Mouse (Mus musculus) lung, embryonic 16.5 days (tissue): ENCODE data around the gene Wdr46. TPM values are rescaled to one million over a fixed set of nuclear protein-coding genes. Genes with fewer than 3 reads are reported as not detected.

ENCODE experiments used
- ATAC-seq: fragments of 200-750 bp; cut with Nextera tagmentation; 2 replicates; pipeline ENCODE4 v1.8.0; 2017; ENCODE audit warnings: low read depth, mild to moderate bottlenecking, moderate library complexity
- H3K27ac ChIP-seq: fragments of 300-500 bp; sonication (generic); 2 replicates; pipeline ENCODE4 v1.5.1; 2014; ENCODE audit warnings: mild to moderate bottlenecking, control low read depth, low read length
- H3K27me3 ChIP-seq: fragments of 300-500 bp; sonication (generic); 2 replicates; pipeline ENCODE4 v1.6.1; 2014; ENCODE audit warnings: low read depth, low read length, mixed read lengths; ENCODE audit not compliant: control insufficient read depth, insufficient read depth
- H3K36me3 ChIP-seq: fragments of 300-500 bp; sonication (generic); 2 replicates; pipeline ENCODE4 v1.6.1; 2014; ENCODE audit warnings: low read length; ENCODE audit not compliant: control insufficient read depth, insufficient read depth
- H3K4me1 ChIP-seq: fragments of 300-500 bp; sonication (generic); replicated peaks from 2 replicates; pipeline ENCODE4 v1.6.1; 2014; ENCODE audit warnings: low read length, mixed read lengths; ENCODE audit not compliant: control insufficient read depth, insufficient read depth
- H3K4me2 ChIP-seq: fragments of 300-500 bp; sonication (generic); 2 replicates; pipeline ENCODE4 v1.6.1; 2014; ENCODE audit warnings: low read depth, low read length, control low read depth
- H3K4me3 ChIP-seq: fragments of 300-500 bp; sonication (generic); 2 replicates; pipeline ENCODE4 v1.5.1; 2014; ENCODE audit warnings: mild to moderate bottlenecking, low read length, control low read depth
- H3K9ac ChIP-seq: fragments of 300-500 bp; sonication (generic); 2 replicates; pipeline ENCODE4 v1.6.1; 2014; ENCODE audit warnings: low read length, control low read depth
- H3K9me3 ChIP-seq: fragments of 300-500 bp; sonication (generic); 2 replicates; pipeline ENCODE4 v1.6.1; 2016; ENCODE audit warnings: low read length; ENCODE audit not compliant: control insufficient read depth
- WGBS: fragments of 180-500 bp; shearing (Covaris S2); extraction: QIAGEN DNeasy Blood & Tissue Kit; methylation state at CpG from one replicate; pipeline ENCODE4 v1.1.7; 2014; 5-methylcytosine and 5-hydroxymethylcytosine counted together
- polyA plus RNA-seq: library from polyadenylated mRNA; unstranded; fragments of >200 nt; fragmentation: Nextera tagmentation; extraction: Ambion mirVana; gene quantifications from 2 replicates; pipeline ENCODE4 v1.2.1, GENCODE M21; 2015

Wdr46 gene
- polyA plus RNA-seq, 1 experiment from 2014 or later, result 20.2 TPM

DNA sequence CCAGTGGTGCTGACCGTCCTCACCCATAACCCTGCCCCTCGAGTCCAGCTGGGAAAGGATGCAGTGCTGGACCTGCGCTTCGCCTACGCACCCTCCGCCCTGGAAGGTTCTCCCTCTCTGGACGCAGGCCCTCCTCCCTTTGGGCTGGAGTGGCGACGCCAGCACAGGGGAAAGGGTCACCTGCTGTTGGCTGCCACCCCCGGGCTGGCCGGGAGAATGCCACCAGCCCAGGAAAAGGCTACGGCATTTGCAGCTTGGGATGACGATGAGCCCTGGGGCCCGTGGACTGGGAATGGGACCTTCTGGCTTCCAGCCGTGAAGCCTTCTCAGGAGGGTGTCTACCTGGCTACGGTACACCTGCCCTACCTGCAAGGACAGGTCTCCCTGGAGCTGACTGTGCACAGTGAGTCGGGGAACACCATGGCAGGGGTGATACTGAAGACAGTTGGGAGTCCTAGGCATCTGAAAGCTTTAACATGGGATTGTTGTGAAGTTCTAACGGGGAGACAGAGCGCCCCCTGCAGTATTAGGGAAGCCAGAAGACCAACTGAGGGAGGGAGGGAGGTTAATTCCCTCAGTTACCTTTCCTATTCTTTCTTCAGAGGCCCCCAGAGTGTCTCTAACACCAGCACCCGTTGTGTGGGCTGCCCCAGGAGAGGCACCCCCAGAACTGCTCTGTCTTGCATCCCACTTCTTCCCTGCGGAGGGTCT, 14.9 kb upstream of the Wdr46 start:
- Histone ChIP-seq H3K4me2 (no peak overlapping the region), H3K27me3 (no peaks in the 10 kb centered on the region), H3K27ac (no peak overlapping the region), H3K9me3 (no peaks in the 10 kb centered on the region), H3K4me3 (no peak overlapping the region), H3K9ac (no peak overlapping the region), H3K36me3 (peaks cover 5% of the 10 kb centered on the region), H3K4me1 (peaks cover 12% of the 10 kb centered on the region)
- no peak for ATAC-seq
- WGBS, result 78% methylated on average over 21 of the region's 21 CpGs

DNA sequence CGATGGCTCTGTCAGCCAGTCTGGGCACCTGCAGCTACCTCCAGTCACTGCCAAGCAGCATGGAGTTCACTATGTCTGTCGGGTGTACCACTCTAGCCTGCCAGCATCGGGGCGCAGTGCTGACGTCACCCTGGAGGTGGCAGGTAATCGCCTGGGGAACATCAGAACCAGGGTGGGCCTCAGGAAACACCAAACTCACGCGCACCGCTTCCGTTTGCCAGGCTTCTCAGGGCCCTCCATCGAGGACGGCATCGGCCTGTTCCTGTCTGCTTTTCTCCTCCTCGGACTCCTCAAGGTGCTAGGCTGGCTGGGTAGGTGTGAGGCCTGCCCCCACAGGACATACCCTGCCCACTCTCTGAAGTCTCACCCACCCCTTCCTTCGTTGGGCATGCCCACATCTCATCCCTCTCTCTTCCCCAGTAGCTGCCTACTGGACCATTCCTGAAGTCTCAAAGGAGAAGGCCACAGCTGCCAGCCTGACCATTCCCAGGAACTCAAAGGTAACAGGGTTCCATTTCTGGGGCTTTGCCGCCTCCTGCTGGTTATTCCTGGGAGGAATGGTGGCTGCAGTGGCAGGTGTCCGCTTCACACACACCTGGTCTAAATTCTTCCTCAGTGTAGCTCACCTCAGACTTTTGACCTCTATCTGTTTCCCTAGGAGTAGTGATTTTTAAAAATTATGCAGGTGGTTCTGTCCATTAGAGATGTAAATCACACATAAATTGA, 14.1 kb upstream of the Wdr46 start:
- WGBS, result 69% methylated on average over 17 of the region's 17 CpGs
- Histone ChIP-seq H3K27ac (no peak overlapping the region), H3K4me3 (no peak overlapping the region), H3K36me3 (peaks cover 5% of the 10 kb centered on the region), H3K9ac (no peak overlapping the region), H3K9me3 (no peaks in the 10 kb centered on the region), H3K27me3 (no peaks in the 10 kb centered on the region), H3K4me1 (peaks cover 20% of the 10 kb centered on the region), H3K4me2 (no peak overlapping the region)
- no peak for ATAC-seq

DNA sequence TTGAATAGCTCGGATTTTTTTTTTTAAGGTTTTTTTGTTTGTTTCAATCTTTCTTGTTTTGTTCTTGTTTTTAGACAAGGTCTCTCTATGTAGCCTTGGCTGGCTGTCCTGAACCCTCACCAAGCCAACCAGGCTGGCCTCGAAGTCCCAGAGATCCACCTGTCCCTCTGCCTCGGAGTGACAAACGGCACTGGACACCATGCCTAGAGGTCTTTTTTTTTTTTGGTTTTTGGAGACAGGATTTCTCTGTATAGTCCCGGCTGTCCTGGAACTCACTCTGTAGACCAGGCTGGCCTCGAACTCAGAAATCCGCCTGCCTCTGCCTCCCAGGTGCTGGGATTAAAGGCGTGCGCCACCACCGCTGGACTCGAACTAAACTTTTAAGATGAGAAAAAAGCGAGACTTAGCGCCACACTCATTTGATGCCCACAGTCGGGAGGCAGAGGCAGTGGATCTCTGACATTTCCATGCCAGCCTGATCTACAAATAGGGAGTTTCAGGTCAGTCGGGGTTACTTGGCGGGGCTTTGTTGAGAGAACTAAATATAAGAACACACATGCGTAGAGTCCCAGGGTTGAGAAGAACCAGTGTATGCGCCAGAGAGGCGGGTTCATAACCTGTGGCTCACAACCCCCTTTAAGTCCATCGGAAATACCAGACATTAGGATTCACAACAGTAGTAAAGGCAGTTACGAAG, 12.1 kb upstream of the Wdr46 start:
- Histone ChIP-seq H3K4me1 (peaks cover 22% of the 10 kb centered on the region), H3K4me2 (peak overlapping the region; percentile 94), H3K27me3 (no peaks in the 10 kb centered on the region), H3K9ac (peak overlapping the region; percentile 91), H3K9me3 (no peaks in the 10 kb centered on the region), H3K27ac (no peak overlapping the region), H3K4me3 (peak overlapping the region; percentile 82), H3K36me3 (peaks cover 8% of the 10 kb centered on the region)
- WGBS, result 57% methylated on average over 21 of the region's 21 CpGs
- no peak for ATAC-seq

DNA sequence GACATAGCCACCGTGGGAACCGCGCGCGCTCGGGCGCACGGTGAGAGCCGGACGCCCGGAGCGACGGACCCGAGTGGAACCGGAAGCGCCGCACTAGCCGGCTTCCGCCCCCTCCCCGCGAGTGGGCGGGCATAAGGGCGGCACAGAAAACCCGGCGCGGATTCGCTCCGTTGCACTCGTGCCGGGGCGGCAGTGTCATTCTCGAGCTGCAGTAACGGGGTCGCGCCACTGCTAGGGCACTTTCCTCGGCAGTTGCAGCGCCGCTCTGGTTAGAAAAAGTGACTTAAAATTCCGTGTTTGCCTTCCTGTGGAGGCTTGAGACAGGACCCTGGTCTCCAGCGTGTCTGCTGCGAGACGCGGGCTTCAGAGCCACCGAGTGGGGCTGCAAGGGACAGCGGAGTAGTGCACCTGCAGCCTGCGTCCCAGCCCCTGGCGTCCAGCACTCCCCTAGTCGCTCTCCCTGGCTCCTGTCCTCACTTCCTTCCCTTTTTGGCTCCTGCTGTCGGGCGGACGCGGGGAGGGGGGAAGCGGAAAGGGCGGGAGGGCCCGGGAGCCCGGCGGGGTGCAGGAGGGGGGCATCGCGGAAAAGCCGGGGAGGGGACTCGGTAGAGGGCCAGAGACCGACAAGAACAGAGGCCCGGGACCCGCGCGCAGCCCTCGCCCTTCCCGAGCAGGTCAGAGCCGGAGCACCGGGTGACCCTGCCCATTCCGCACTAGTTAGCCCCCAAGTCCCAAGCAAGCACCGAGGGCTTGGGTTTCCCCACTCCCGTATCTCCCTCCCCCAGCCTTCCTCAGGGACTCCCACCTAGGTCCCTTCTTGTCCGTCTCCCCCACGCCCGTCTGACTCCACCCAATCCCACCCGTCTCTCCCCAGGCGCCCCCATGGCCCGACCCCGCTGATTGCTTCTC, 10.8 kb upstream of the Wdr46 start, which contains the start of gene Rgl2:
Gene Rgl2 (plus strand): TSS at position 173 of the 909 bp plus-strand sequence.
- H3K4me2 ChIP-seq, result peak within 1 kb of the TSS; percentile 94
- H3K27ac ChIP-seq, result peak within 1 kb of the TSS; percentile 99
- peak; percentile 87 for ATAC-seq
- H3K9ac ChIP-seq, result peak within 1 kb of the TSS; percentile 91
- H3K9me3 ChIP-seq, result no peaks in the 10 kb centered on the region
- peaks cover 22% of the 10 kb centered on the region for H3K4me1 ChIP-seq
- peaks cover 8% of the 10 kb centered on the region for H3K36me3 ChIP-seq
- H3K27me3 ChIP-seq, result no peaks in the 10 kb centered on the region
- peak within 1 kb of the TSS; percentile 82 for H3K4me3 ChIP-seq
- under 1% methylated on average over 70 of the region's 80 CpGs for WGBS

DNA sequence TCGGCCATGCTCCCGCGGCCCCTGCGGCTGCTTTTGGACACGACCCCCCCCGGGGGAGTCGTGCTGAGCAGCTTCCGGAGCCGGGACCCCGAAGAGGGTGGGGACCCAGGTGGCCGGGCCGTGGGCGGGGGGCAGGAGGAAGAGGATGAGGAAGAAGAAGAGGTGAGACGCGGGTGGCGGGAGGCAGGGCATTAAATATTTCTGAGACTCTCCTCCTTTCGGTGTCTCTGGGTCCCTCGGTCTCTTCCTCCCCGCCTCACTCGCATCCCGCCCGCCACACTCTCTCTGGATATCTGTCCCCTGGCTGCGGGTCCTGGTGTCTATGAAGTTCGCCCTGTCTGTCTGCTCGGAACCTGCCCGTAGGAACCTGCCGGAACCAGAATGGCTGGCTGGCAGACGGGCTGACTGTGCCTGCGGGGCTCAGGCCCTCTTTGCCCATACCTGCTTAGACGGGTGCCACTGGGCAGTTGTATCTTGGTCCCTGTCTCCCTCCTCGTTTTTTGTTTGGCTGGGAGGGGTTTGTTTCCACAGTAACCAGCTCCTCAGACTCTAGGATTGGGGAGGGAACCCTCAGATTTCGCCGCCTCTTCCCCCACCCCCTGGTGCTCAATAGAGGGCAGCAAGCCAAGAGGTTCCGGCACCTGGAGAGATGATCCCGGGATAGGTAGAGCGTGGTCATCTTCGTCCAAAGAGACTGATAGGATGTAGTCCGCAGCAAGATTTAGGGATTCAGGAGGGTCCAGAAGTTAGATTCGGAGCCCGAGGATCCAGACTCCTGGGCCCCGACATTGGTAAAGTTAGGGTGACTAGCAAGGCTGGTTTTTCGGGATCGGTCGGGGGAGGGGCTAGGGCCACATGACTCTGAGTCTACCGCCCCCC, 9.9 kb upstream of the Wdr46 start:
- peak; percentile 16 for ATAC-seq
- H3K9me3 ChIP-seq, result no peaks in the 10 kb centered on the region
- peak overlapping the region; percentile 82 for H3K4me3 ChIP-seq
- WGBS, result under 1% methylated on average over 38 of the region's 45 CpGs
- H3K4me2 ChIP-seq, result peak overlapping the region; percentile 94
- peak overlapping the region; percentile 99 for H3K27ac ChIP-seq
- H3K9ac ChIP-seq, result peak overlapping the region; percentile 91
- peaks cover 10% of the 10 kb centered on the region for H3K36me3 ChIP-seq
- peaks cover 22% of the 10 kb centered on the region for H3K4me1 ChIP-seq
- H3K27me3 ChIP-seq, result no peaks in the 10 kb centered on the region

DNA sequence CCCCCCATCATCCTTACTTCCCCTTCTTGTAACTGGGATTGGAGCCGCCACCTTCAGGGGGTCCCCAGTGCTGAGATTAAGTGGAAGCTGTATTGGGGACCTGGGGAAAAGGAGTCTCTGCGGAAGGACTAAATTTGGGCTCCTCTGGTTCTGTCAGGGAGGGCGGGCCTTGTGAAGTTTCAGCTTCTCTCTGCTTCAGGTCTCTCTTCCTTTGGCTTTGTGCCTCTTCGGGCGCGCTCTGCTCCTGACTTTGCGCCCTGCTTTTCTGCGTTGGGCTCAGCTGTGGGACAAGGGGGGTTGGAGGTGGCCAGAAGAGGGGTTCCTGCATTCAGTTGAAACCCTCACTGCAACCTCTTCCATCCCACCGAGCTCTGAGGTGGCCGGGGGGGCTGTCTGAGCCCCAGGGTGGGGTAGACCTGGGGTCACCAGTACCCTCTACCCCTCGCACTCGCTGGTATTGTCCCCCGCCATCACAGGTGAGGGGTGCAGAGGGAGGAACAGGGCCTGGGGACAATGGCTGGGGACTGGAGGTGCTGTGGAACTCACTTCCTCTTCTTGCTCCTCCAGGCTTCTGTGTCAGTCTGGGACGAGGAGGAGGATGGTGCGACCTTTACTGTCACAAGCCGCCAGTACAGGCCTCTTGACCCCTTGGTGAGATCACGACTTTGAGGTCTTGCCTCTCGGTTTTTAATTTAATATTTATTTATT, 9.1 kb upstream of the Wdr46 start:
- Histone ChIP-seq H3K27me3 (no peaks in the 10 kb centered on the region), H3K9me3 (no peaks in the 10 kb centered on the region), H3K9ac (peak overlapping the region; percentile 91), H3K4me2 (peak overlapping the region; percentile 94), H3K4me1 (peaks cover 22% of the 10 kb centered on the region), H3K4me3 (peak overlapping the region; percentile 82), H3K27ac (peak overlapping the region; percentile 22; the same call in 1 of the 2 replicates), H3K36me3 (peaks cover 12% of the 10 kb centered on the region)
- WGBS, result 35% methylated on average over 18 of the region's 18 CpGs
- no peak for ATAC-seq

DNA sequence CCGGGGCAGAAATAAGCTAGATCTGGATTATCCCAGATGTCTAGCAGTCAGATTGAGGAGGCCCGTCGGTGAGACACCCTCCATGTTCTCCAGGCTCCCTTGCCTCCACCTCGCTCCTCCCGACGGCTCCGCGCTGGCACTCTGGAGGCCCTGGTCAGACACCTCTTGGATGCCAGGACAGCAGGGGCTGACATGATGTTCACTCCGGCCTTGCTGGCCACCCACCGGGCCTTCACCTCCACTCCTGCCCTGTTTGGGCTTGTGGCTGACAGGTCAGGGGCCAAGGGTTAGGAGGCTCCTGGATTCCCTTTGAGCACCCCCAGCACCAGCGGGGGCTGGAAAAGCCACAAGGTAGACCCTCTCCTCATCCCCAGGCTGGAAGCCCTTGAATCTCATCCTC, 8.5 kb upstream of the Wdr46 start:
- H3K36me3 ChIP-seq, result peaks cover 12% of the 10 kb centered on the region
- no peaks in the 10 kb centered on the region for H3K27me3 ChIP-seq
- ATAC-seq, result no peak
- H3K4me1 ChIP-seq, result peaks cover 22% of the 10 kb centered on the region
- H3K4me2 ChIP-seq, result no peak overlapping the region
- H3K9me3 ChIP-seq, result no peaks in the 10 kb centered on the region
- no peak overlapping the region for H3K27ac ChIP-seq
- H3K4me3 ChIP-seq, result no peak overlapping the region
- no peak overlapping the region for H3K9ac ChIP-seq
- WGBS, result 90% methylated on average over 11 of the region's 11 CpGs
